Mouse (Mus musculus) liver, adult (tissue): Measurements from ENCODE around the gene Mycs.

ENCODE experiments used
- GATA4 ChIP-seq: IDR thresholded peaks from 2 replicates; pipeline ENCODE4 v1.6.1; 2014; ENCODE audit warnings: mild to moderate bottlenecking, low read length; ENCODE audit not compliant: insufficient replicate concordance

The Mycs gene

DNA sequence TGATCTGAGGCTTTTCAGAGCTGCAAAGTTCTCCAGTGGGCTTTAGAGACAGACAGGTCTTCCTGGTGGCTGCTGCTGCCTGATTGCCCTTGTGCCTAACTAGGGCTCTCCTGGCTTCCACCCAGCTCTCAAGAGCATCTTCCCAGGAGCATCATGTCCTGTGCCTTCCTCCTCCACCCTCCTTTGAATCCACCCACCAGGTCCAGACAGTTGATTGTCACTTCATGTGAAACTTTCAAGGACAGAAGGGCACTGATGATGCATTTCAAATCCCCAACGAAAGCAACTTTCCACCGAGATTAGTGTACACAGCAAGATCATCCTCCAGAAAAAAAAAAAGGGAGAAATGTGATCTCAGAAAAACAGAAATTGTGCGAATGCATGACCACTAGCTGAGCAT lies at the start of gene Mycs:
Gene Mycs (minus strand): TSS at position 101 of the 400 bp plus-strand sequence.
- no peak for TF ChIP-seq GATA4

DNA sequence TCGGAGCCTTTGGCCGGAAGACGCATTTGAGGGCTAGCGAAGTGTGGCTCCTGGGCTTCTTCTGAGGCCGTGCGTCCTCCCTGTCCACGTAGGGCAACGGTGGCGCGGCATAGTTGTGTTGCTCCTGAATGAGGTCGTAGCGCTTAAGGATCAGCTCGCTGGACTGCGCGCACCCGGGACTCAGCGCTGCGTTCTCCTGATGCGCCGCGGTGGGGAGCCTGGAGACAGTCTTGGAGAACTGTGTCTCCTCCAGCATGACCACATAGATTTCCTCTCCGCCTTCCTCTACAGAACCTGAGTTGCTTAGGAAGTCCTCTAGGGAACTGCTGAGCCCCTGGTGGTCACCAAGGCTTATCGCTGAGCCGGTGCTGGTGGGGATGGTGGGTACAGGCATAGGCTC lies 1.0 kb downstream of the Mycs start:
- no peak for TF ChIP-seq GATA4
